In genomic region chr10:26833393-26833792, GRCm38 (mm10) we compare ENCODE assay signal across 18 mouse cellular contexts.
A peak's percentile ranks its signal among the peaks of the same experiment; 100 is the strongest.
DNase-seq lines count a peak whose midpoint lies in the region; ATAC-seq and TF ChIP-seq lines count a peak whose summit lies in the region.
"Had no signal": no experiment of that assay in that cellular context is flagged by ENCODE, and none has a peak within 500 bp of the region (broad histone marks: within the 10 kb centered on the region; RNA-seq: fewer than 3 reads in every experiment).

No protein-coding gene starts in this region.

- DNase-seq in kidney, adult 11 months: peak; percentile 22
- DNase-seq in kidney, postnatal 25 days: no peak
- peak; percentile 49 for DNase-seq in liver, adult 2 months (ENCODE audit: extremely low read depth, low read depth, low spot score)
- no peak for DNase-seq in cerebellum, adult 11-12 months
- no peak for DNase-seq in frontal cortex, adult 2 months (ENCODE audit: extremely low spot score in 1 of 2, low spot score in 1 of 2)
- DNase-seq: adrenal gland, postnatal 14 days; cerebellum, adult 2 months; gastrocnemius, postnatal 10 days; heart, adult 2 months; heart, postnatal 36 days; liver, embryonic 13.5 days; thymus, postnatal 14 days had no signal

- no peak for ATAC-seq in liver, embryonic 12.5 days
- 0 out of 2 replicates have a peak, but pooled peaks have one; percentile 18 for ATAC-seq in intestine, embryonic 15.5 days
- ATAC-seq: midbrain, embryonic 16.5 days had no signal

- H3K27ac ChIP-seq in liver, adult 2 months (replicated peaks; ENCODE audit: insufficient read depth, low read depth, low read length): no peak overlapping the region
- H3K27ac ChIP-seq in liver, embryonic 12.5 days: no peak overlapping the region
- no peak overlapping the region for H3K27ac ChIP-seq in intestine, embryonic 15.5 days
- H3K27ac ChIP-seq: heart, adult 2 months; hindbrain, embryonic 15.5 days; liver, embryonic 13.5 days; stomach, postnatal 0 days had no signal

- TF ChIP-seq CTCF in liver, adult 2 months (IDR thresholded peaks at IDR 0.05; ENCODE audit: low read depth, low read length): no peak

- WGBS in liver, adult 2 months: 64% methylated on average over 3 of the region's 3 CpGs
- WGBS in liver, embryonic 12.5 days (ENCODE audit: insufficient replicate concordance): 62% methylated on average over 3 of the region's 3 CpGs
- WGBS in intestine, embryonic 15.5 days: 66% methylated on average over 3 of the region's 3 CpGs

- H3K9me3 ChIP-seq in liver, embryonic 12.5 days (replicated peaks): no peaks in the 10 kb centered on the region
- no peaks in the 10 kb centered on the region for H3K9me3 ChIP-seq in intestine, embryonic 15.5 days
- H3K9me3 ChIP-seq: hindbrain, embryonic 15.5 days; liver, embryonic 13.5 days had no signal

- H3K4me1 ChIP-seq in liver, adult 2 months (ENCODE audit: control insufficient read depth, insufficient read depth, low read length): peaks cover 6% of the 10 kb centered on the region
- H3K4me1 ChIP-seq in liver, embryonic 12.5 days: peaks cover 16% of the 10 kb centered on the region
- no peaks in the 10 kb centered on the region; the same call in 1 of the 2 replicates for H3K4me1 ChIP-seq in intestine, embryonic 15.5 days (replicated peaks)

- TF ChIP-seq POLR2A in liver, adult 2 months (IDR thresholded peaks at IDR 0.05; ENCODE audit: extremely low read depth, insufficient read depth, low read length): no peak
- no peak for TF ChIP-seq POLR2A in myocyte (IDR thresholded peaks at IDR 0.05; ENCODE audit: insufficient read length, low read depth)

- H3K36me3 ChIP-seq in liver, adult 2 months (ENCODE audit: control insufficient read depth, insufficient read depth, low read length): no peaks in the 10 kb centered on the region
- H3K36me3 ChIP-seq in liver, embryonic 12.5 days: no peaks in the 10 kb centered on the region
- H3K36me3 ChIP-seq in intestine, embryonic 15.5 days: no peaks in the 10 kb centered on the region
- no peaks in the 10 kb centered on the region for H3K36me3 ChIP-seq in myocyte (ENCODE audit: control insufficient read depth, insufficient read depth)
- H3K36me3 ChIP-seq: hindbrain, embryonic 15.5 days; liver, embryonic 13.5 days had no signal

- H3K4me2 ChIP-seq in liver, embryonic 12.5 days: no peak overlapping the region
- H3K4me2 ChIP-seq in intestine, embryonic 15.5 days (replicated peaks): no peak overlapping the region
- H3K4me2 ChIP-seq in myocyte (ENCODE audit: low read depth): no peak overlapping the region
- H3K4me2 ChIP-seq: hindbrain, embryonic 15.5 days; liver, embryonic 13.5 days had no signal

- H3K79me2 ChIP-seq in liver, adult 2 months (ENCODE audit: control insufficient read depth, insufficient read depth, low read length): no peaks in the 10 kb centered on the region
- no peaks in the 10 kb centered on the region for H3K79me2 ChIP-seq in myocyte (ENCODE audit: control insufficient read depth, insufficient read depth)

- no peak overlapping the region for H3ac ChIP-seq in myocyte (ENCODE audit: control insufficient read depth, insufficient read length)

- no peaks in the 10 kb centered on the region for H3K27me3 ChIP-seq in liver, adult 2 months (ENCODE audit: control insufficient read depth, insufficient read depth, low read length)
- no peaks in the 10 kb centered on the region for H3K27me3 ChIP-seq in liver, embryonic 12.5 days (replicated peaks)
- no peaks in the 10 kb centered on the region for H3K27me3 ChIP-seq in intestine, embryonic 15.5 days (replicated peaks)
- no peaks in the 10 kb centered on the region for H3K27me3 ChIP-seq in myocyte (ENCODE audit: control insufficient read depth, insufficient read depth, insufficient read length)
- H3K27me3 ChIP-seq: hindbrain, embryonic 15.5 days; liver, embryonic 13.5 days had no signal

- no peak overlapping the region for H3K4me3 ChIP-seq in liver, adult 2 months (ENCODE audit: insufficient read depth, low read depth, low read length)
- H3K4me3 ChIP-seq in liver, embryonic 12.5 days: no peak overlapping the region
- no peak overlapping the region for H3K4me3 ChIP-seq in intestine, embryonic 15.5 days (replicated peaks)
- no peak overlapping the region for H3K4me3 ChIP-seq in myocyte
- H3K4me3 ChIP-seq: heart, adult 2 months; hindbrain, embryonic 15.5 days; liver, embryonic 13.5 days had no signal

- H3K9ac ChIP-seq in liver, adult 2 months (ENCODE audit: low read depth, low read length): no peak overlapping the region
- no peak overlapping the region for H3K9ac ChIP-seq in liver, embryonic 12.5 days
- H3K9ac ChIP-seq in intestine, embryonic 15.5 days: no peak overlapping the region
- H3K9ac ChIP-seq: hindbrain, embryonic 15.5 days; liver, embryonic 13.5 days had no signal

TF ChIP-seq in myocyte, 11 proteins besides CTCF, POLR2A, EP300 and RAD21:
- TF ChIP-seq CEBPB (IDR thresholded peaks at IDR 0.05; ENCODE audit: insufficient read depth, poor library complexity, severe bottlenecking): peak; percentile 95
- no peak for TF ChIP-seq SRF (IDR thresholded peaks at IDR 0.05; ENCODE audit: control insufficient read depth, insufficient read length, low read depth)

Comparison
In these comparisons a context has a peak if more than half of its experiments do, and no peak if none do; other contexts are left out.
1. DNase-seq: peak in kidney, adult 11 months (single experiment) and liver, adult 2 months (single experiment); none in kidney, postnatal 25 days (0 of 2), cerebellum, adult 11-12 months (single experiment) and frontal cortex, adult 2 months (0 of 2).